Mouse (Mus musculus) embryonic facial prominence, embryonic 12.5 days (tissue): Measurements from ENCODE around the gene Gng7. TPM values are rescaled to one million over a fixed set of nuclear protein-coding genes. Genes with fewer than 3 reads are reported as not detected.
"Not testable (repeated sequence)": the region's sequence is repeated elsewhere in the genome, so short reads cannot be mapped to it uniquely, and the experiment has no call there.

ENCODE experiments used
- ATAC-seq: fragments of 200-750 bp; cut with Nextera tagmentation; 2 replicates; pipeline ENCODE4 v1.8.0; 2017; ENCODE audit not compliant: insufficient number of reproducible peaks, insufficient read depth, low FRiP score, low TSS enrichment
- H3K27ac ChIP-seq: fragments of 300-500 bp; sonication (generic); 2 replicates; pipeline ENCODE4 v1.5.1; 2016; ENCODE audit warnings: mild to moderate bottlenecking
- H3K27me3 ChIP-seq: fragments of 300-500 bp; sonication (generic); 2 replicates; pipeline ENCODE4 v1.6.1; 2016; ENCODE audit warnings: mild to moderate bottlenecking, moderate library complexity
- H3K36me3 ChIP-seq: fragments of 300-500 bp; sonication (generic); 2 replicates; pipeline ENCODE4 v1.6.1; 2016; ENCODE audit warnings: mild to moderate bottlenecking
- H3K4me1 ChIP-seq: fragments of 300-500 bp; sonication (generic); 2 replicates; pipeline ENCODE4 v1.6.1; 2016
- H3K4me2 ChIP-seq: fragments of 300-500 bp; sonication (generic); replicated peaks from 2 replicates; pipeline ENCODE4 v1.6.1; 2016; ENCODE audit warnings: mild to moderate bottlenecking, moderate library complexity
- H3K4me3 ChIP-seq: fragments of 300-500 bp; sonication (generic); 2 replicates; pipeline ENCODE4 v1.5.1; 2016; ENCODE audit warnings: mild to moderate bottlenecking
- H3K9ac ChIP-seq: fragments of 300-500 bp; sonication (generic); 2 replicates; pipeline ENCODE4 v1.6.1; 2016; ENCODE audit warnings: mild to moderate bottlenecking, moderate library complexity
- H3K9me3 ChIP-seq: fragments of 300-500 bp; sonication (generic); 2 replicates; pipeline ENCODE4 v1.6.1; 2016; ENCODE audit warnings: mild to moderate bottlenecking, moderate library complexity
- WGBS: fragments of 180-500 bp; shearing (Covaris S2); methylation state at CpG from one replicate; pipeline ENCODE4 v1.1.7; 2016; 5-methylcytosine and 5-hydroxymethylcytosine counted together
- polyA plus RNA-seq: library from polyadenylated mRNA; unstranded; fragments of >200 nt; fragmentation: Nextera tagmentation; extraction: Ambion mirVana; gene quantifications from 2 replicates; pipeline ENCODE4 v1.2.1, GENCODE M21; 2016

Gene Gng7
- polyA plus RNA-seq, 1 experiment from 2014 or later: 11.0 TPM

DNA sequence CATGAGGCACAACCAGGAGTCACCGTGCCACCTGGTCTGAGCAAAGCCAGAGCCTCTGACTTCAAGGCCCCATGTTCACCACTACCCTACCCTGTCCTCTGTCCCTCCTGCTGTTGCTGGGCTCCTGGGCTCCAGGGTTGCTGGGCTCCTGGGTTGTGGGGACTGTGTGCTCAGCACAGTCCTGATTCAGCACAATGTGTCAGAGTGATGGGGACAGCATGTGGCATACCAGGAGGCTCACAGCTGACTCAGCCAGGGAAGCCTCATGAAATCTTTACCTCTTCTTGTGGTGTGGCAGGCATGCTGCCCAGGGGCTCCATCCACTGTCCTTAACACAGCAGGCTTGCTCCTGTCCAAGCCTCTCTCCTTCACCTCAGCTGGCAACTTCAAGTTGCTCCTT, 22.8 kb downstream of the Gng7 start:
- Histone ChIP-seq H3K9me3 (no peaks in the 10 kb centered on the region), H3K4me2 (no peak overlapping the region), H3K4me1 (peaks cover 10% of the 10 kb centered on the region), H3K9ac (0 out of 2 replicates have a peak overlapping the region, but pooled peaks have one; percentile 4), H3K4me3 (no peak overlapping the region), H3K27ac (no peak overlapping the region), H3K36me3 (no peaks in the 10 kb centered on the region), H3K27me3 (peaks cover 9% of the 10 kb centered on the region)
- no peak for ATAC-seq
- WGBS: 79% methylated on average over 1 of the region's 1 CpGs

DNA sequence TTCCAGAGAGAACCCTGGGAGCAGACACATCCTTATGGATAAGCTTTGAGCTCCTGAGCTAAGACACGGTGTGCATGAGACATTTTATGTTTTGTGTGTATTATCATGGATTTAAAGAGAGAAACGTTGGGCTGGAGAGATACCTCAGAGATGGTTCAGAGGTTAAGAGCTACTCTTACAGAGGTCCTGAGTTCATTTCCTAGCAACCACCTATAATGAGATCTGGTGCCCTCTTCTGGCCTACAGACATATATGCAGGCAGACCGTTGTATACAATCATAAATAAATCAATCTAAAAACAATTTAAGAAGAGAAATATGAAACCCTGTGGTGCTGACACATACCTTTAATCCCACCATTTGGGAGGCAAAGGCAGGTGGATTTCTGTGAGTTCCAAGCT, 23.7 kb downstream of the Gng7 start:
- Histone ChIP-seq H3K27ac (no peak overlapping the region), H3K4me3 (no peak overlapping the region), H3K36me3 (no peaks in the 10 kb centered on the region), H3K9me3 (no peaks in the 10 kb centered on the region), H3K9ac (no peak overlapping the region), H3K4me1 (peaks cover 10% of the 10 kb centered on the region), H3K4me2 (no peak overlapping the region), H3K27me3 (peaks cover 17% of the 10 kb centered on the region)
- ATAC-seq: no peak
- WGBS: 11% methylated on average over 3 of the region's 3 CpGs

DNA sequence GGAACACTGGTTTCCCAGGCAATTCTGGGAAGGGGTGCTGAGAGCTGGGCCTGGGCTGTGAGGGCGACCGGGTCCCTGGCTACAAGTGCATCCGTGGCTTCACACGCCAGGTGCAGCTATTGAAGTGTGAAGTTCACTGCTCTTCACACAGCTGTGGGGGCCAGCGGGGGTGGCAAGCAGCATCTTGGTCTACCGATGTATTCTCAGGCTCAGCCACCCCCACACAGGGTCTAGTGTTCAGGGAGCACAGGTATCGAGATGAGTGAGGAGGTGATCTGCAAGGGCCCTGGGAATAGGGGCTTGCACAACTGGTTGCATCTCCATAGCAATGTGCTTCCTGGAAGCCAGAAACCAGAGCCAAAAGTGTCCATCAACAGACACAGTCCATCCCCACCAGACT, 24.3 kb downstream of the Gng7 start:
- H3K4me3 ChIP-seq: no peak overlapping the region
- no peak for ATAC-seq
- H3K36me3 ChIP-seq: no peaks in the 10 kb centered on the region
- peaks cover 15% of the 10 kb centered on the region for H3K4me1 ChIP-seq
- H3K27ac ChIP-seq: no peak overlapping the region
- 76% methylated on average over 7 of the region's 7 CpGs for WGBS
- H3K9me3 ChIP-seq: no peaks in the 10 kb centered on the region
- no peak overlapping the region for H3K4me2 ChIP-seq
- H3K27me3 ChIP-seq: peaks cover 23% of the 10 kb centered on the region
- no peak overlapping the region for H3K9ac ChIP-seq

DNA sequence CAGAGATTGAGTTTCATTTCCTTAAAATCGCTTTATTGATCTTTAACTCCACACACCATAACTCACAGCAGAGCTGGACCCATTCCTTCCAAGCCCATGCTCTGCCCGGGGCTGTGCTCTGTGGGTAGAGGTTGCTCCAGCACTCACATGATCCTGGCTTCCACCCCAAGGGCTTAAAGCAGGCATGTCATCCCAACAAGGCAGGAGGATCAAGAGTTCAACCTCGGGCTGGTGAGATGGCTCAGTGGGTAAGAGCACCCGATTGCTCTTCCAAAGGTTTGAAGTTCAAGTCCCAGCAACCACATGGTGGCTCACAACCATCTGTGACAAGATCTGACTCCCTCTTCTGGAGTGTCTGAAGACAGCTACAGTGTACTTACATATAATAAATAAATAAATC, 24.9 kb downstream of the Gng7 start:
- Histone ChIP-seq H3K4me1 (peaks cover 15% of the 10 kb centered on the region), H3K27me3 (peaks cover 29% of the 10 kb centered on the region)
- H3K27ac ChIP-seq, H3K9ac ChIP-seq, H3K4me2 ChIP-seq, ATAC-seq, H3K4me3 ChIP-seq, H3K9me3 ChIP-seq, H3K36me3 ChIP-seq: not testable (repeated sequence)
- WGBS: 58% methylated on average over 4 of the region's 4 CpGs

DNA sequence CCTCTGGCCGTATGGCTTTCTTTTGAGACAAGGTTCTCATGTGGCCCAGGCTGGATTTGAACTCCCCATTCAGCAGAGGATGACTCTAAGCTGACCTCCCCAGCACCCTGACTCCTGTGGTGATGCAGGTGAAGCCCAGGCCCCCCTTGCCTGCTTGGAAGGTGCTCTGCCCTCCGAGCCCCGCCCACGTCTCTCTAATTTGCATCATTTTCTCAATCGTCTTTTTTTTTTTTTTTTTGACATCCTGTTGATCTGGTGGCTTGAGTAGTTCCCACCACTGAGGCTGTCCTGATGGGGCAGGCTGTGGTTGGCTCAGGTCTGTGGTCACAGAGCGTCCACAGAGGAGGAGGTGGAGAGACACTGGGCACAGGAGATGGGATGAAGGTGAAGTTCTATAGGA, 25.3 kb downstream of the Gng7 start:
- Histone ChIP-seq H3K4me2 (no peak overlapping the region), H3K9ac (no peak overlapping the region), H3K9me3 (no peaks in the 10 kb centered on the region), H3K4me1 (peaks cover 15% of the 10 kb centered on the region), H3K4me3 (no peak overlapping the region), H3K27me3 (peaks cover 32% of the 10 kb centered on the region), H3K27ac (no peak overlapping the region), H3K36me3 (no peaks in the 10 kb centered on the region)
- no peak for ATAC-seq
- 62% methylated on average over 6 of the region's 6 CpGs for WGBS

DNA sequence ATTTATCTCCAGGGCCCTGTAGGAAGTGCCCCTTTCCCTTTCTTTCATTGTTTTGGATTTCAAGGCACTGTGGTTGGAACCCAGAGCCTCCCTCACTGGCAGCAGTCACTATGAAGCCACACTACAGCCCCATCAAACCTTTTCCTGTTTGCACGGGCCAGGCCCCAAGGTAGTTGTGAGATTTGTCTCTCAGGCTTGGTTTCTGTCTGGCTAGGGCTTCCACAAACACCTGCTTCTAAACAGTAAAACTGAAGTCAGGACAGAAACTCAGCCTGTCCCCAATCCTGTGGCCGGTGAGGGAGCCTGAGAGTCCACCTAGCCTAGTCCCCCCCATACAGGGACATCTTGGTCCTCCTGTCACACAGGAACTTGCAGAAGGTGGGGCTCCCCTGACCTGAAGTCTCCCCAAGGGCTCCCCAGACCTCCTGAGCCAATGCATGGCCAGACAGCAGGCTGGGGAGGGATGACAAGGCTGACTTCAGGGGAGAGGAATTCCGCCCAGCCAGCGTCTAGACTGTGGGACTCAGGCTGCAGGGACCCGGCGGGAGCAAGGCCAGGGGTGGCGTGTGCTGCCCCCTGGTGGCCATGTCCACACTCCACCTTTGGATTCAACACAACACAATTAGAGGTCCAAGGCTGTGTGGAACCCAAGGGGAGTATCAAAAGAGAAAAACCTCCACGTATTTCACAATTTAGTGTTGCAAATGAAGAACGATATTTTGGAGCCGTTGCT, 26.9 kb downstream of the Gng7 start:
- Histone ChIP-seq H3K4me1 (peaks cover 15% of the 10 kb centered on the region), H3K9me3 (no peaks in the 10 kb centered on the region), H3K4me3 (no peak overlapping the region), H3K27me3 (peaks cover 40% of the 10 kb centered on the region), H3K36me3 (no peaks in the 10 kb centered on the region), H3K9ac (no peak overlapping the region), H3K4me2 (no peak overlapping the region), H3K27ac (0 out of 2 replicates have a peak overlapping the region, but pooled peaks have one; percentile 32)
- 10% methylated on average over 10 of the region's 10 CpGs for WGBS
- peak; percentile 84 for ATAC-seq

DNA sequence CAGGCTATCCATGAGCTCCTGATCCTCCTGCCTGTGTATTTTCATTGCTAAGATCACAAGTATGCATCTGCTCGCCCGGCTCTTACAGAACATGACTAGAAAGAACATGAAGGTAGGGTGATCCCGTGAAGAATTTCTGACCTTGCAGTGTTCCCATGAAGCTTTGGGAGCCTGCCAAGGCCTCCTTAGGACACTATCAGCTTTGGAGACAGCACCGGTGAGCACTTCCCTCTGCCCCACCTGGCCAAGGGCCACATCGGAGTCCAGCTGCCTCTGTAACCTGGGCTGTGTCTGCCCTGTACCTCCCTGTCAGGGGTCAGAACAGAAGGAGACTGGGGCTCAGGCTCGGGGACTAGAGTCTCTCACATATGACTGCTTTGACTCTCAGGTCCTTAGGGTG, 28.0 kb downstream of the Gng7 start:
- no peak overlapping the region for H3K4me3 ChIP-seq
- H3K27ac ChIP-seq: no peak overlapping the region
- no peaks in the 10 kb centered on the region for H3K36me3 ChIP-seq
- ATAC-seq: no peak
- WGBS: 73% methylated on average over 6 of the region's 6 CpGs
- H3K9ac ChIP-seq: no peak overlapping the region
- no peak overlapping the region for H3K4me2 ChIP-seq
- H3K4me1 ChIP-seq: peaks cover 15% of the 10 kb centered on the region
- H3K27me3 ChIP-seq: peaks cover 40% of the 10 kb centered on the region
- H3K9me3 ChIP-seq: no peaks in the 10 kb centered on the region

DNA sequence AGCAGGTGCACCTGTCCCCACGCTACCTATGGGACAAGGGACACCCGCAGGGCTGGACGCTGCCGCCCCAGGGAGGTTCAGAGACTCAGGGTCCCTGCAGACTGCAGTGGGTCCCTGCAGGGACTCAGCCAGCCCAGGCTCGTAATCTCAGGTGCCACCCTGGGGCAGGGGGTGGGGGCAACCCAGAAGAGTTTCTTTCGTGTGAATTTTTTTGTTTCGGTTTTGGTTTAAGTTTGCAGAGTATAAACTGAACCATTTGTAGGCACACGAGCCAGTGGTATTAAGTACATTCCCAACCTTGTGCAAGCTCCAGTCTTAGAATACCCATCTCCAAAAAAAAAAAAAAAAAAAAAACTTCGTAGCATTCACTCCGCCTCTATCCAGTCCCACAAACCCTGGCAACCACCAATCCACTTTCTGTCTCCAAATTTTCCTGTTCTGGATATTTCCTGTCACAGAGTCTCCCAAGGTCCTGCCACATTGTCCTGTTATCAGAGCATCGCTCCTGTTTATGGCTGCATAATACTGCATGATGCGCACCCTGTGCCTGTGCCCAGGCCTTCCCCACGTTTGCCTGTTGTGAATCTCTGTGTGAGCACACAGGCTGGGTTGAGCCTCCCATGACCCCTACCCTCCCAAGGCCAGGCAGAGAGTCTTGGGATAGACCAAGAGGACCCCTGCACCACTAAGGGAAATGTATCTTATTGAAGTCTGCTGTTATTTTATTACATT, 28.6 kb downstream of the Gng7 start:
- Histone ChIP-seq H3K4me2 (peak overlapping the region; percentile 36), H3K9ac (peak overlapping the region; percentile 16; the same call in 1 of the 2 replicates), H3K9me3 (no peaks in the 10 kb centered on the region), H3K4me3 (peak overlapping the region; percentile 18), H3K4me1 (peaks cover 15% of the 10 kb centered on the region), H3K36me3 (no peaks in the 10 kb centered on the region), H3K27ac (no peak overlapping the region), H3K27me3 (peaks cover 40% of the 10 kb centered on the region)
- ATAC-seq: no peak
- 30% methylated on average over 13 of the region's 13 CpGs for WGBS

DNA sequence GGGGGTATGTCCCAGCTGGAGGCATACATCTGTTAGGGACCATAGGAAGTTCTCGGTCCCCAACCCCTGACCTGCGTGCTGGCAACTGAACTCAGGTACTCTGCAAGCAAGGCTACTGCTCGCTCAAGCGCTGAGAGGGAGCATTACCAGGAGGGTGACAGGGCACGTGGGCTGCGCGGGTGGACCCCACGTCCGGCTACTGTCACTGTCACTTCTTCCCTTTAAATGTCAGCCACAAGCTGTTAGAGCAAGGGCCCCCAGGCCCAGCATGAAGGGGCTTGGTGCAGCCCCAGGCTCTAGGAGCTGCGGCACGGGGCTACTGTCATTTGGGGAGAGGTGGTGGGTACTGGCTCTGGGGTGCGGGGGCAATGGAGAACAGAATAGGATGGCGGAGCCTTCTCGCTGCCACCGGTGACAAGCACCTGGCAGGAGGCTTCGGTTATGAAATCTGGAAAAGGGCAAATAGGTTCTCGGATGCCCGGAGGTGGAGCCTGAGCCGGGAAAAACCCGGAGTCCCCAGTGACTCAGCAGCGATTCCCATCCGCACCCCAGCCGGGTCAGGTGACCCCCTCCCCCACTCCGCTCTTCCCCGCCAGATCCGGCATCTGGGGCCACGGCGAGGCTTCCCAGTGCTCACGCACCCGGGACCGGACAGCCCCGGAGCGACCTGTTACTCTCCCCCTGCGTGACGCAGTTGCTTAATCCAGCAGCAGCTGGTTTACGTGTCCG, 29.3 kb downstream of the Gng7 start:
- Histone ChIP-seq H3K4me1 (peaks cover 15% of the 10 kb centered on the region), H3K27me3 (peaks cover 40% of the 10 kb centered on the region), H3K36me3 (no peaks in the 10 kb centered on the region), H3K9ac (0 out of 2 replicates have a peak overlapping the region, but pooled peaks have one; percentile 16), H3K27ac (no peak overlapping the region), H3K4me2 (peak overlapping the region; percentile 36), H3K9me3 (no peaks in the 10 kb centered on the region), H3K4me3 (peak overlapping the region; percentile 18)
- 7% methylated on average over 37 of the region's 37 CpGs for WGBS
- no peak for ATAC-seq

DNA sequence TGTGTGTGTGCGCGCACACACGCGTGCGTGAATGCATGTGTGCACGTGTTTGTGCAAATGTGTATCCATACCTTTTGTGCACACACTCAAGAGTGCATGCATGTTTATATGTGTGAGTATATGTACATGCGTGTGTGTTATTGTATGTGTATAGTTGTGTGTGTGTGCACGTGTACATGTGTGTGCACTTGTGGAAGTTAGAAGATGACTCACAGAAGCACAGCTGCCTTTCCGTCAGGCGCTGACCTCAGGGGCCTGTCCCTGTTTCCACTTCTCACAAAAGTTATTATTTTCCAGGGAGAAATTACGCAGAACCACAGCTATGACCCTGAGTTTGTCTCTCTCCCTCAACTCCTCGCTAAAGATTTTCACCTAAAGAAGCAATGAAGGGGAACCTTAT, 30.5 kb downstream of the Gng7 start:
- no peak for ATAC-seq
- peaks cover 15% of the 10 kb centered on the region for H3K4me1 ChIP-seq
- peaks cover 39% of the 10 kb centered on the region for H3K27me3 ChIP-seq
- no peaks in the 10 kb centered on the region for H3K9me3 ChIP-seq
- WGBS: 85% methylated on average over 12 of the region's 12 CpGs
- H3K36me3 ChIP-seq: no peaks in the 10 kb centered on the region
- H3K4me2 ChIP-seq: no peak overlapping the region
- H3K27ac ChIP-seq: no peak overlapping the region
- H3K4me3 ChIP-seq: no peak overlapping the region
- no peak overlapping the region for H3K9ac ChIP-seq

DNA sequence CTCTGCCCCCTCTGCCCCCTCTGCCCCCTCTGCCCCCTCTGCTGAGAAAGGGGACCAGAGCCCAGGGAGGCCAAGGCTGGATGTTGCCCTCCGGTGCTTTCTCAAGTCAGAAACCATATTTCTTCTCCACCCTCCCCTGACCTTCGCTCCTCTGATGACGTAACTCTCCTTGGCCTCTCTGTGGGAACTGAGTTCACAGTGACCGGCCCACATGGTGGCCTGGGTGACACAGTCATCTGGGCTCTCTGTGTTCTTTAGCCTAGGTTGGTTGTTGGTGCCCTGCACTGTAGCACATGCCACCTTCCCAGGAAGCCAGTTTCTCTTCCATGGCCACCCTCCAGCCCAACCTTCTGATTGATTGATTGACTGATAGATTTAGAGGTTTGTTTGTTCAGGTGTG, 32.4 kb downstream of the Gng7 start:
- Histone ChIP-seq H3K4me1 (peaks cover 8% of the 10 kb centered on the region), H3K27me3 (peaks cover 32% of the 10 kb centered on the region), H3K9me3 (no peaks in the 10 kb centered on the region), H3K4me2 (no peak overlapping the region), H3K27ac (no peak overlapping the region), H3K9ac (no peak overlapping the region), H3K36me3 (no peaks in the 10 kb centered on the region), H3K4me3 (no peak overlapping the region)
- ATAC-seq: no peak; the same call in 1 of the 2 replicates
- 60% methylated on average over 4 of the region's 4 CpGs for WGBS
